Mouse (Mus musculus): ENCODE results near the gene Tspoap1. TPM values are rescaled to one million over a fixed set of nuclear protein-coding genes. Genes with fewer than 3 reads are reported as not detected.
A peak's percentile ranks its signal among the peaks of the same experiment; 100 is the strongest.

Tspoap1 gene
- polyA plus RNA-seq, 1 experiment from 2014 or later, result 2.7 TPM

GRCm38 (mm10) chr11:87747312-87747711 lies 13.0 kb upstream of the Tspoap1 start:
- H3K27ac ChIP-seq, result no peak overlapping the region
- H3K4me3 ChIP-seq, result no peak overlapping the region
- WGBS, result 82% methylated on average over 5 of the region's 5 CpGs
- H3K9me3 ChIP-seq, result no peaks in the 10 kb centered on the region
- H3K9ac ChIP-seq, result no peak overlapping the region
- peaks cover 20% of the 10 kb centered on the region for H3K36me3 ChIP-seq
- H3K4me2 ChIP-seq, result no peak overlapping the region
- H3K27me3 ChIP-seq, result no peaks in the 10 kb centered on the region
- 0 out of 2 replicates have a peak, but pooled peaks cover 4% of the 10 kb centered on the region for H3K4me1 ChIP-seq
- ATAC-seq (ENCODE audit: borderline replicate concordance, extremely low read depth, low FRiP score, low TSS enrichment), result no peak

GRCm38 (mm10) chr11:87747716-87748115 lies 12.6 kb upstream of the Tspoap1 start:
- Histone ChIP-seq H3K4me3 (no peak overlapping the region), H3K4me2 (no peak overlapping the region), H3K9ac (no peak overlapping the region), H3K9me3 (no peaks in the 10 kb centered on the region), H3K4me1 (0 out of 2 replicates have a peak, but pooled peaks cover 4% of the 10 kb centered on the region), H3K27ac (no peak overlapping the region), H3K36me3 (peaks cover 16% of the 10 kb centered on the region), H3K27me3 (no peaks in the 10 kb centered on the region)
- ATAC-seq (ENCODE audit: borderline replicate concordance, extremely low read depth, low FRiP score, low TSS enrichment), result no peak
- WGBS, result 87% methylated on average over 7 of the region's 7 CpGs

DNA sequence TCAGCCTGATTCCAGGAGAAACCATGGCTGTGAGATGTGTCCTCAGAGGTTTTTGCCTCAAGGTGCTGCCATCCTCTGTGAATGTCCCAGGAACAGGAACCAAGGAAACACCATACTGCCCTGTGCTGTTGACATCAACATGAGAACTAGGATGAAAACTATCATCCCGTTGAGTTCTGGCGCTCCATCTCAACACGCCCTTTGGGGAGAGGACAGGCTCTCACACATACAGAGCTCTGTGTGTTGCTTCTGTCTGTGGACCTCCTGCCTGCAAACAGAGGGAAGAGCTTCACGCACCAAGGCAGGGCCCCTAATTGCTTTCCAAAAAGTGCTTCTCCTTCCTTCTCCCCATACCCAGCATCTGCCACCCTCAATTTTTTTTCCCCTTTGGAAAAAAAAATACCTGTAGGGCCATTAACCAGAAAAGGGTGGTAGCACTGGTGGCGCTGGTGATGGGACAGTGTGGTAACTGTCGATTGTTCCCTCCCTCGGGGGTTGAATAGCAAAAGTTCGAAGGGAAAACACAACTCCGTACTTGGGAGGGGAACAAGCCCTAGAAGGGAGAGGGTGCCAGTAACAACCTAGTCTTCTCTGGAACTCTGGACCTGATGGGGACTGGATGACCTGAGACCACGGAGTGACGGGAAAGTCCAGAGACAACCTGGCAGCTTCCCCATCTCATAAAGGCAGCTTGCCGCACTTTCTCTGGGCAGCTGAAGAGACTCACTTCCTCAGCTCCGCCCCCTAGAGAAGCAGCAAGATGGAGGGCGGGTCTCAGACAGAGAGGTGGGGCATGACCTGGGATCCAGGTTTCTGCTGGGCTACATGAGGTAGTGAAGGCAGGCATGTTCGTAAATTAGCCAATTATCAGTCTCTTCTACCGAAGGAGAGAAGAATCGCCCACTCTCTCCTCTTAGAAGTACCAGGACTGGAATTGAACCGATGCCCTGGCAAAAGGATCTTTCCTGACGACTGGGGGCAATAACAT lies 11.9 kb upstream of the Tspoap1 start:
- Histone ChIP-seq H3K27me3 (no peaks in the 10 kb centered on the region), H3K4me2 (peak overlapping the region; percentile 39), H3K36me3 (peaks cover 13% of the 10 kb centered on the region; the same call in 1 of the 2 replicates), H3K27ac (peak overlapping the region; percentile 24; the same call in 1 of the 2 replicates), H3K9me3 (no peaks in the 10 kb centered on the region), H3K4me3 (0 out of 2 replicates have a peak overlapping the region, but pooled peaks have one; percentile 5), H3K4me1 (0 out of 2 replicates have a peak, but pooled peaks cover 4% of the 10 kb centered on the region), H3K9ac (peak overlapping the region; percentile 4; the same call in 1 of the 2 replicates)
- no peak for ATAC-seq (ENCODE audit: borderline replicate concordance, extremely low read depth, low FRiP score, low TSS enrichment)
- WGBS, result 32% methylated on average over 19 of the region's 19 CpGs

DNA sequence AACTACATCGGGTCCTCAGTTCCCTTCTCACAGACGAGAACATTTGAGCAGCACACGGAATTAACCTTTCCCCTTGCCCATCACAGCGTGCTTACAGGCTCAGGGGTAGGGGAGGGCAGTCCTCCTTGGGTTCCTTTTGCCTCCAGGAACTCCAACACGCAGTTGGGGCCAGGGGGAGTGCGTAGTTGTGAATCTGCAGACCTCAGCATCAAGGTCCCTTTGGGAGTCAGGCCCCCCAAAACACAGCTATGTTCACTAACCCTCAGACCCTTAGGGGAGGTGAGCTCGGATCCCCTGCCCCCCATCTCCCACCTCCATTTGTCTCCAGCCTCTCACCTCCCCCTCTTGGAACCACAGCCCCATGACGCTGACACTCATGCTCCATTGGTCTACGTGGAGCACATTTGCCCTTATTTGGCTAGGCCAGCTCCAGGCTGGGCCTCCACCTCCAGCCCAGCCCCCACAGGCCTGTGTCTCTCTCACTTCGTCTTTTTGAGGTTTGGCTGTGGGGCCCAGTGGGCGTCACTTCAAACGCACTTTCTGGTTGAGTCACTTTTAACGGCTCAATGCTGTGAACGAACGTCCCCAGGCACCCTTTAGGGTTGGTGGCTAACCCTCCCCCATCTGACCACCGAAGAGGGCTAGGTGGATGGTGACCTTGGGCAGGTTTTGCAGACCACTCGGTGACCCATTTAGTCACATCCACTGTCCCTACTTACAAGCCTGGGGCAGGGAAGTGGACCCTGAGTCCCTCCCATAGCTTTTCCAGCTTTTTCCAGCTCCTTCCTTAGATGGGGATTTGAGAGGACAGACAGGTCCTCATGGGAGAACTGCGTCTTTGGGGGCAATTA lies 10.9 kb upstream of the Tspoap1 start:
- Histone ChIP-seq H3K4me3 (no peak overlapping the region), H3K4me2 (peak overlapping the region; percentile 39; the same call in 1 of the 2 replicates), H3K27ac (peak overlapping the region; percentile 24; the same call in 1 of the 2 replicates), H3K9me3 (no peaks in the 10 kb centered on the region), H3K4me1 (0 out of 2 replicates have a peak, but pooled peaks cover 4% of the 10 kb centered on the region), H3K9ac (no peak overlapping the region), H3K27me3 (no peaks in the 10 kb centered on the region), H3K36me3 (peaks cover 3% of the 10 kb centered on the region; the same call in 1 of the 2 replicates)
- ATAC-seq (ENCODE audit: borderline replicate concordance, extremely low read depth, low FRiP score, low TSS enrichment), result peak; percentile 75; the same call in 1 of the 2 replicates
- 33% methylated on average over 18 of the region's 18 CpGs for WGBS

GRCm38 (mm10) chr11:87750043-87750421 lies 10.3 kb upstream of the Tspoap1 start:
- no peak overlapping the region for H3K4me3 ChIP-seq
- no peak overlapping the region for H3K27ac ChIP-seq
- no peaks in the 10 kb centered on the region for H3K9me3 ChIP-seq
- 0 out of 2 replicates have a peak, but pooled peaks cover 4% of the 10 kb centered on the region for H3K4me1 ChIP-seq
- no peaks in the 10 kb centered on the region for H3K36me3 ChIP-seq
- no peak overlapping the region for H3K4me2 ChIP-seq
- no peak overlapping the region for H3K9ac ChIP-seq
- no peaks in the 10 kb centered on the region for H3K27me3 ChIP-seq
- 72% methylated on average over 11 of the region's 11 CpGs for WGBS
- ATAC-seq (ENCODE audit: borderline replicate concordance, extremely low read depth, low FRiP score, low TSS enrichment), result no peak

DNA sequence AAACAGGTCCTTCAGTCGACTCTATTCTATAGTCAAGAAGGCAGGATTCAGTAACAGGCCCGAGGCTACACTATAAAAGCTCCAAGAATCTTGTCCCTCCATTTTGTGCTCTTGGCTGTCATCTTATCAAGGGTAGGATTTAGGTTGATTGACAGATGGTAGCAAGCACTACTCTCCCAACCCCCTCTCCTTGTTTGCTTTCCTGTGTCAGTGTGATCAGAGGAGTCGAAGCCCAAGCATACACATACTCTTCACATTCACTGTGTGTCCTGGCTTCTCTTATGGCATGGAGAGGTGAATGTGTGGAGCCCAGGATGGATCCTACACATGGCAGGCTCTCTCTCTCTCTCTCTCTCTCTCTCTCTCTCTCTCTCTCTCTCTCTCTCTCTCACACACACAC lies 9.8 kb upstream of the Tspoap1 start:
- Histone ChIP-seq H3K36me3 (no peaks in the 10 kb centered on the region), H3K27me3 (no peaks in the 10 kb centered on the region), H3K4me2 (no peak overlapping the region), H3K4me1 (0 out of 2 replicates have a peak, but pooled peaks cover 4% of the 10 kb centered on the region), H3K9ac (no peak overlapping the region), H3K27ac (no peak overlapping the region), H3K4me3 (no peak overlapping the region), H3K9me3 (no peaks in the 10 kb centered on the region)
- WGBS, result 45% methylated on average over 3 of the region's 3 CpGs
- ATAC-seq (ENCODE audit: borderline replicate concordance, extremely low read depth, low FRiP score, low TSS enrichment), result no peak

GRCm38 (mm10) chr11:87751031-87751430 lies 9.3 kb upstream of the Tspoap1 start:
- no peak for ATAC-seq (ENCODE audit: borderline replicate concordance, extremely low read depth, low FRiP score, low TSS enrichment)
- no peaks in the 10 kb centered on the region for H3K9me3 ChIP-seq
- WGBS, result 72% methylated on average over 8 of the region's 8 CpGs
- H3K27ac ChIP-seq, result no peak overlapping the region
- H3K36me3 ChIP-seq, result no peaks in the 10 kb centered on the region
- no peak overlapping the region for H3K4me3 ChIP-seq
- H3K4me2 ChIP-seq, result no peak overlapping the region
- 0 out of 2 replicates have a peak, but pooled peaks cover 4% of the 10 kb centered on the region for H3K4me1 ChIP-seq
- H3K9ac ChIP-seq, result no peak overlapping the region
- H3K27me3 ChIP-seq, result no peaks in the 10 kb centered on the region

DNA sequence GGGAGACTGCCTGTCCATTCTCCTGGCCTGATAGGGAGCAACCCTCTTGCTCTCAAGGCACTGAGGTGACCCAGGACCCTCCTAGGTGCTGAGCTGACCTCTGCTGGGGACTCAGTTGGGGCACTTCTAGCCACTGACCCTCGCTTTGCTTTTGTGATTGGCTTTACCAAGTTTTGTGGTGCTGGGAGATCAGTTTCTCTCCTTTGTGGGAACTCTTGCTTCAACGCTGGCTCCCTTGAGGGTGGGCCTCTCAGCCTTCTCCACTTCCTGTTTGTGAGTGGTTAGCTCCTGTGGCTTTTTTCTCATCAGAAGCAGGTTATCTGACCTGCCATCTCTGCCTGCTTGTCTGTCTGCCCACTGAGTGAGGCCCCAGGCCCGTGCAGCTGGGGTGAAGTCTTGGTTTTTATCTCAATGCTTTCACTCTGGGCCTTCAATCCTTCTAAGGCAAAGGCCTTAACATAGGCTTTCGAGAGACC lies 8.8 kb upstream of the Tspoap1 start:
- Histone ChIP-seq H3K9me3 (no peaks in the 10 kb centered on the region), H3K4me1 (0 out of 2 replicates have a peak, but pooled peaks cover 4% of the 10 kb centered on the region), H3K36me3 (no peaks in the 10 kb centered on the region), H3K9ac (no peak overlapping the region), H3K4me2 (no peak overlapping the region), H3K27me3 (no peaks in the 10 kb centered on the region), H3K27ac (no peak overlapping the region), H3K4me3 (no peak overlapping the region)
- 47% methylated on average over 4 of the region's 4 CpGs for WGBS
- no peak for ATAC-seq (ENCODE audit: borderline replicate concordance, extremely low read depth, low FRiP score, low TSS enrichment)

GRCm38 (mm10) chr11:87752307-87752706 lies 8.0 kb upstream of the Tspoap1 start:
- H3K9ac ChIP-seq, result no peak overlapping the region
- H3K4me3 ChIP-seq, result no peak overlapping the region
- H3K27me3 ChIP-seq, result no peaks in the 10 kb centered on the region
- H3K36me3 ChIP-seq, result no peaks in the 10 kb centered on the region
- no peak overlapping the region for H3K27ac ChIP-seq
- H3K9me3 ChIP-seq, result no peaks in the 10 kb centered on the region
- no peak overlapping the region for H3K4me2 ChIP-seq
- 0 out of 2 replicates have a peak, but pooled peaks cover 4% of the 10 kb centered on the region for H3K4me1 ChIP-seq
- WGBS, result 65% methylated on average over 1 of the region's 1 CpGs
- ATAC-seq (ENCODE audit: borderline replicate concordance, extremely low read depth, low FRiP score, low TSS enrichment), result no peak

GRCm38 (mm10) chr11:87753255-87753654 lies 7.1 kb upstream of the Tspoap1 start:
- H3K27me3 ChIP-seq, result no peaks in the 10 kb centered on the region
- no peaks in the 10 kb centered on the region for H3K36me3 ChIP-seq
- no peak overlapping the region for H3K4me3 ChIP-seq
- H3K4me1 ChIP-seq, result 0 out of 2 replicates have a peak, but pooled peaks cover 4% of the 10 kb centered on the region
- no peak overlapping the region for H3K4me2 ChIP-seq
- ATAC-seq (ENCODE audit: borderline replicate concordance, extremely low read depth, low FRiP score, low TSS enrichment), result no peak
- H3K9me3 ChIP-seq, result no peaks in the 10 kb centered on the region
- 80% methylated on average over 8 of the region's 8 CpGs for WGBS
- no peak overlapping the region for H3K9ac ChIP-seq
- no peak overlapping the region for H3K27ac ChIP-seq

GRCm38 (mm10) chr11:87753891-87754501 lies 6.3 kb upstream of the Tspoap1 start:
- 75% methylated on average over 5 of the region's 5 CpGs for WGBS
- Histone ChIP-seq H3K36me3 (no peaks in the 10 kb centered on the region), H3K4me1 (no peaks in the 10 kb centered on the region), H3K4me2 (no peak overlapping the region), H3K9me3 (no peaks in the 10 kb centered on the region), H3K4me3 (no peak overlapping the region), H3K27me3 (no peaks in the 10 kb centered on the region), H3K27ac (no peak overlapping the region), H3K9ac (no peak overlapping the region)
- ATAC-seq (ENCODE audit: borderline replicate concordance, extremely low read depth, low FRiP score, low TSS enrichment), result no peak
